Mouse (Mus musculus): ENCODE data around the gene Suclg2. TPM values are rescaled to one million over a fixed set of nuclear protein-coding genes. Genes with fewer than 3 reads are reported as not detected.

Gene Suclg2
- polyA plus RNA-seq, 1 experiment, result 9.0 TPM

DNA sequence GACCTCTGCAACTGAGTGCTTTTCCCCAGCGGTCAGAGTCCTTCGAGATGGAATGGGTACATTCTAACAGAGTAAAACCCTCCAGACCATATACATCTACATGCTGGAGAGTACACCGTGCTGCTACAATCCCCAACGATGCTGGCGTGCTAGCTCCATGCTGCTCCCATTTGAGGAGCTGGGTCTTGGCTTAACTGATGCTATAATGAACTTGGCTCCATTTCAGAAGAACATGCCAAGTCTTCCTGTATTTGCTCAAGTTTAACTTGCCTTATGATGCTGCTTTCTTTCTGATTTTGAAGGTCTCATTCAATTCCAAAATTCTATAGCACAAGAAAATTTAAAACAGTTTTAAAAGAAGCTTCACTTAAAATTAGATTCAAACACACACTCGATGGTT, 162.3 kb downstream of the Suclg2 start:
- TF ChIP-seq CTCF (IDR thresholded peaks at IDR 0.05; ENCODE audit: insufficient read depth, low read length) (no peak), POLR2A (IDR thresholded peaks at IDR 0.05; ENCODE audit: borderline replicate concordance, extremely low read depth, low read depth, low read length) (no peak)
- Histone ChIP-seq H3K4me3 (replicated peaks; ENCODE audit: extremely low read depth, low read depth, low read length) (no peak overlapping the region), H3K4me1 (ENCODE audit: control insufficient read depth, insufficient read depth, low read length) (no peaks in the 10 kb centered on the region)
- 81% methylated on average over 6 of the region's 6 CpGs for WGBS
- DNase-seq, result no peak

DNA sequence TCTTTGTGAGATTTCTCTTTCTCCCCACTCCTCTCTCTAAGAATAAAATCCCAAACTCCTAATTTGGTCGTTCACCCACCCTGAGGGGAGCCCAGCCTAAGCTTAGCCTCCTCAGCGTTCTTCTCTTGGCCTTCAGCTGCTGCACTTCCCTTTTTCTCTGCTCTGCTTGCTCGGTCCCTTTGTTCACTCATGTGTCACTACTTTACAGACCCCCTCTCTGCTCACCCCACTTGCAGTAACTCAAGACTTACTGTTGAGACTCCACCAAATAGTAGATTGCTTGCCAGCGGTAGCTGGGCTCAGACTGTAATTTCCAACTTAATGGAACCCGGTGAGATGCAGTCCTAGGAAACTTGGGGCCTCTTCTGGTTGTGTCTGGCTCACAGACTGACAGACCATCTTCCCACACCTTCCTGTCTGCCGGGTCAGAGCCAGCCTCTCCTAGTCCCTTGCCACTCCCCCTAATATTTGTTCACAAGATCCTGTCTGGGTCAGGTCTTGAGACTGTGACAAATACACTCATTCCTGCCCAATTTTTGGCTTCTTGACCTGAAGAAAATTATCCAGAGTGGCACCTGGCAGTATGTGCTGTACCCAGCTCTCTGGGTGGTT, 166.2 kb downstream of the Suclg2 start:
- TF ChIP-seq POLR2A (IDR thresholded peaks at IDR 0.05; ENCODE audit: borderline replicate concordance, extremely low read depth, low read depth, low read length), result no peak
- TF ChIP-seq CTCF (IDR thresholded peaks at IDR 0.05; ENCODE audit: insufficient read depth, low read length), result no peak
- no peaks in the 10 kb centered on the region for H3K4me1 ChIP-seq (ENCODE audit: control insufficient read depth, insufficient read depth, low read length)
- no peak overlapping the region for H3K4me3 ChIP-seq (replicated peaks; ENCODE audit: extremely low read depth, low read depth, low read length)
- DNase-seq, result no peak
- WGBS, result 52% methylated on average over 6 of the region's 6 CpGs

DNA sequence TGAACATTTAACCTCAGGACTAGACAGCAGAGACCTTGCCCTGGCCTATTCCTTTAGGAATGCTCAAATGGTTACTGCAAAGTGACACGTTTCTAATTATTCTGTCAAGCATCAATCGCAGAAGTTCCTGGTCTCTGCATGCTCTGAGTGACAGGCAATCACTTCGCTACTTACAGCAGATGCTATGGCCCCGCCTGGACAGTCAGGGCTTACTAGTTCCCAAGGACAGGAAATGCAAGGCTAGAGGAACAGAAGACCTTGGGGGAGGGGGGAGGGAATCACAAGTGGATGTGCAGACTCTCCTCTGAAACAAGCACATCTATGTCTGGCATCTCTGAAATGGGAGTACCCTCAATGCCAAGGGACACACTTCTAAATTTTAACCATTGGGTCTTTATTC, 167.6 kb downstream of the Suclg2 start:
- H3K4me3 ChIP-seq (replicated peaks; ENCODE audit: extremely low read depth, low read depth, low read length), result no peak overlapping the region
- WGBS, result 70% methylated on average over 4 of the region's 4 CpGs
- DNase-seq, result no peak
- H3K4me1 ChIP-seq (ENCODE audit: control insufficient read depth, insufficient read depth, low read length), result no peaks in the 10 kb centered on the region; the same call in 1 of the 2 replicates
- TF ChIP-seq POLR2A (IDR thresholded peaks at IDR 0.05; ENCODE audit: borderline replicate concordance, extremely low read depth, low read depth, low read length) (no peak), CTCF (IDR thresholded peaks at IDR 0.05; ENCODE audit: insufficient read depth, low read length) (no peak)

DNA sequence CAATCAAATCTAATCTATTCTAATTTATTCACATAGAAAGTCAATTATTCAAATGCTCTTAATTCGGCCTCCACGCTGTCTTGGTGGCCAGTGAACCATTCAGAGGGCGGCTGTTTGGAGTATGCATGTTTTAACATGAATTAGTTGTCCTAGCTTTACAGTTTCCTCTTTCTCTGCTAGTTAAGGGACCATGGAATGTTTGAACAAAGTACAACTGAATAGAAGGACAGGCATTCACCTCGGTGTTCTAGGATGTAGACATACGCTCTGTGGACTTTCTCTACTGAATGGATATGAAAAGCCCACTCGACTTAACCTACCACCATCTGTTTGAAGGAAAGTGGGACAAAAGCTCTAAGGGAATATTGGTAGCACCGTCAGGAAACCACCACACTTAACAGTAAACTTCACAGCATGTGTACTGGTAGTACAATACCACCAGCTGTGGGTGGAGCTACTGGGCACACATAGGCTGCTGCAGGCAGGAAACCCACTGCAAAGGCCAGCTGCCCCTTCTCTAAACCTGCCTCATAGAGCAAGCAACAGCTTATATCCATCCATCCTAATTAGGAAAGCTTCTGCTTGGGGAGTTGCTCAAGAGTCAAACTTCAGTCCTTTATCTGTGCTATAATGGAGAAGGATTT, 172.3 kb downstream of the Suclg2 start:
- TF ChIP-seq CTCF (IDR thresholded peaks at IDR 0.05; ENCODE audit: insufficient read depth, low read length) (no peak), POLR2A (IDR thresholded peaks at IDR 0.05; ENCODE audit: borderline replicate concordance, extremely low read depth, low read depth, low read length) (no peak)
- 68% methylated on average over 7 of the region's 7 CpGs for WGBS
- H3K4me3 ChIP-seq (replicated peaks; ENCODE audit: extremely low read depth, low read depth, low read length), result no peak overlapping the region

DNA sequence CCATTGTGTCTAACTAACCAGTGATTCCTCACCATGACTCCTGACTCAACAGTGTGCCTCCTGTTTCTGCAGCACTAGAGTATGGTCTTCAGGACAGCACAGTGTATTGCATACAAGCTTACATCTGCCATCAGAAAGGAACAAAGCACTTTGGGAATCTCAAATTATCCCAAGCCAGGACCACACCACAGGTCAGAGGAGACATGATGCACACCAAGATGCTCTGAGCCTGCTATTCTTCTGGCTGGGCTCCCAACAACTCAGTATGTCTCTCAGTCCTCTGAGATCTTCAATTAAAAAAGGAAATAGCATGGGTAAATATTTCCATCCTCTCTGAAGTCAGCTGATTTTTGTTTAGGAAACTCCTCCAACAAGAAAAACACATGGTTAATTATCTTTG, 172.9 kb downstream of the Suclg2 start:
- no peak for DNase-seq
- Histone ChIP-seq H3K4me3 (replicated peaks; ENCODE audit: extremely low read depth, low read depth, low read length) (no peak overlapping the region), H3K4me1 (ENCODE audit: control insufficient read depth, insufficient read depth, low read length) (peaks cover 5% of the 10 kb centered on the region; the same call in 1 of the 2 replicates)
- TF ChIP-seq POLR2A (IDR thresholded peaks at IDR 0.05; ENCODE audit: borderline replicate concordance, extremely low read depth, low read depth, low read length) (no peak), CTCF (IDR thresholded peaks at IDR 0.05; ENCODE audit: insufficient read depth, low read length) (no peak)

More for the DNA sequence above, 172.3 kb downstream of the Suclg2 start:
- peaks cover 5% of the 10 kb centered on the region; the same call in 1 of the 2 replicates for H3K4me1 ChIP-seq (ENCODE audit: control insufficient read depth, insufficient read depth, low read length)
- DNase-seq, result no peak

DNA sequence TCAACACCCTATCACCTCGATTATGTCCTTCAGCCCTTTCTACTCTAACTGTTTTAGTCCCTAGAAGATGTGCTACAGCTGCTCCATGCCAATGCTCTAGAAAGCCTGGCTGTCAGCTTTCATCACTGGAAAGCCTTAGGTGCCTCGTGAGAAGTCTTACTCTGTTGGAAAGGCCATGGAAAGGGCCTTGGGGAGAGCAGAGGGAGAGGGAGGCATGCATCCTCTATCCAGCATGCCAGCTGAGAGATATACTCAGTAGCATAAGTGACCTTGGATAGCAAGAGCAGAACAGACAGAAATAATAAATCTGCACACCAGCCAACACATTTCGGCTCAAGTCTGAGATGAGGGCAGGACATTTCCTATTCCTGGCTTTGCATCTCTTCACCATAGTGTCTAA, 173.3 kb downstream of the Suclg2 start:
- no peak for DNase-seq
- Histone ChIP-seq H3K4me3 (replicated peaks; ENCODE audit: extremely low read depth, low read depth, low read length) (no peak overlapping the region), H3K4me1 (ENCODE audit: control insufficient read depth, insufficient read depth, low read length) (peaks cover 5% of the 10 kb centered on the region; the same call in 1 of the 2 replicates)
- 76% methylated on average over 3 of the region's 3 CpGs for WGBS
- TF ChIP-seq CTCF (IDR thresholded peaks at IDR 0.05; ENCODE audit: insufficient read depth, low read length) (no peak), POLR2A (IDR thresholded peaks at IDR 0.05; ENCODE audit: borderline replicate concordance, extremely low read depth, low read depth, low read length) (no peak)

DNA sequence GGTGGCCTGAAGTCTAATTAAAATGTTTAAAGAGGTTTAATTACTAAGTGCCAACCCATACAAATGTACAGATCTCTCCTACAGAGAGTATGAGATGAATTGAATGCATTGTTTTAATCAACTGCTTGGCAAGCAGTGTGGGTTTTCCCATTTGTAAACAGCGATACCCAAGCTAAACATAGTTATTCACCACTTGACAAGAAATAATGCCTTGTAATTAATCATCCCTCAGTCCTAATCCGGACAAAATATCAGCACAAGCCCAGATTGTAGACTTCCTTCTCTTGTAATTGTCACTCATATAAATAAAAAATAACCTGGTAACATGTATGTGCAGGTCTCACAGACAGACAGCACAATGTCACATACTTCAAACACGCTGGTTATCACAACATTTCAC, 183.4 kb downstream of the Suclg2 start:
- H3K4me3 ChIP-seq (replicated peaks; ENCODE audit: extremely low read depth, low read depth, low read length), result no peak overlapping the region
- no peak for DNase-seq
- H3K4me1 ChIP-seq (ENCODE audit: control insufficient read depth, insufficient read depth, low read length), result no peaks in the 10 kb centered on the region
- 62% methylated on average over 3 of the region's 3 CpGs for WGBS
- no peak for TF ChIP-seq POLR2A (IDR thresholded peaks at IDR 0.05; ENCODE audit: borderline replicate concordance, extremely low read depth, low read depth, low read length)
- no peak for TF ChIP-seq CTCF (IDR thresholded peaks at IDR 0.05; ENCODE audit: insufficient read depth, low read length)

DNA sequence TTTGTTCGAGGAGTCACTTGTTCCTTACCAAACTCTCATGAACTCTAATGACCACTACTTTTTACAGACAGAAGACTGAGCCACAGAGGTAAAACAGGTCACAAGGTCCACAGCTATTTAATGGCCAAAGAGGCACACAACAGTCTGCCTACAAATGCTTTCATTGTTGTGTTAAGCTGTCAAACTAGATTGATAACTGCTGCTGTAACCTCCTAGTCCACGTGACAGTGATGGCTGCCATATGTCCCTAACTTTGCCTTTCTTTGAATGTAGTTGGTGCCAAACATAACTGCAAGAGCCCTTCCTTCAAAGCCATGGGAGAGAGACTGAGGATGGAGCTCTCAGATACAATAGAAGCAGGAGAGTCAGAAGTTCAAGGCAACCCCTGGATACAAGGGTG, 198.8 kb downstream of the Suclg2 start:
- peaks cover 3% of the 10 kb centered on the region; the same call in 1 of the 2 replicates for H3K4me1 ChIP-seq (ENCODE audit: control insufficient read depth, insufficient read depth, low read length)
- DNase-seq, result no peak
- no peak for TF ChIP-seq CTCF (IDR thresholded peaks at IDR 0.05; ENCODE audit: insufficient read depth, low read length)
- no peak for TF ChIP-seq POLR2A (IDR thresholded peaks at IDR 0.05; ENCODE audit: borderline replicate concordance, extremely low read depth, low read depth, low read length)
- WGBS, result 50% methylated on average over 2 of the region's 2 CpGs
- H3K4me3 ChIP-seq (replicated peaks; ENCODE audit: extremely low read depth, low read depth, low read length), result no peak overlapping the region

DNA sequence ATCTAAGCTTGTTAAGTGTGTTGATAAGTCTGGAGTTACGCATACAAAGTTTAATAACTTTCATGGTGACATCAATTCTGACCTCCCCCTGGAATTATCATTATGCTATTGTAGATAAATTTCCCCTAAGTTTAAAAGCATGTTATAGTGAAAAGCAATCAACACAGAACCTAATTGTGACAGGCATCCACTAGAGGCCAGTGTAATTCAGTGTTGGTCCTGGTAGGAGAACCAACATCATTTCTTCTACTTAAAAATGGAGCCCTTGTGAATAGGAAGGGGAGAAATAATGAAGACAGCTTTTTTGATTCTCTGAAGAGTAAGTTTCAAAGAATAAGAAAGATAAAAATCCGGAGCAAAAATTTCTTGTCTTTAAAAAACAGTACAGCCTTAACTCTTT, 200.2 kb downstream of the Suclg2 start:
- H3K4me3 ChIP-seq (replicated peaks; ENCODE audit: extremely low read depth, low read depth, low read length), result no peak overlapping the region
- TF ChIP-seq CTCF (IDR thresholded peaks at IDR 0.05; ENCODE audit: insufficient read depth, low read length) (no peak), POLR2A (IDR thresholded peaks at IDR 0.05; ENCODE audit: borderline replicate concordance, extremely low read depth, low read depth, low read length) (no peak)
- DNase-seq, result no peak
- peaks cover 3% of the 10 kb centered on the region; the same call in 1 of the 2 replicates for H3K4me1 ChIP-seq (ENCODE audit: control insufficient read depth, insufficient read depth, low read length)
- 78% methylated on average over 2 of the region's 2 CpGs for WGBS

DNA sequence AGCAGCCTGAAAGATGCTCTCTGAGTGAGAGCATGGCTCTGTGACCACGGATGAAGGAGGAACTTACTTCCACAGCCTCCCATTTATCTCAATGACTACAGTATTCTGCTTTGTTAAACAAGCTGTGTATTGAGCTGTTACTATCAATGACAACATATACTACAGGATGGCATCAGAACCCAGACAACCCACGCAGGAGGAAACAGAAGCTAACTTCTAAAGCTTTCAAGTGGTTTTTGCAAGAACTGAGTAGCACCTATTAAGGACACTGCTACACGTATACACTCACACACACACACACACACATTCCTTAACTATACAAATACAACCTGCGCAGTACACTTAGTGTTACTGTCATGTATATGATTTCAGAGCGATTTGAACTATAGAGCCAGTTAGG, 202.9 kb downstream of the Suclg2 start:
- Histone ChIP-seq H3K4me1 (ENCODE audit: control insufficient read depth, insufficient read depth, low read length) (peaks cover 3% of the 10 kb centered on the region; the same call in 1 of the 2 replicates), H3K4me3 (replicated peaks; ENCODE audit: extremely low read depth, low read depth, low read length) (no peak overlapping the region)
- DNase-seq, result no peak
- TF ChIP-seq POLR2A (IDR thresholded peaks at IDR 0.05; ENCODE audit: borderline replicate concordance, extremely low read depth, low read depth, low read length), result no peak
- no peak for TF ChIP-seq CTCF (IDR thresholded peaks at IDR 0.05; ENCODE audit: insufficient read depth, low read length)
- 70% methylated on average over 5 of the region's 5 CpGs for WGBS
